In genomic region chr12:77991627-77992026, GRCm38 (mm10) we compare ENCODE assay signal across 20 mouse cellular contexts.
DNase-seq lines count a peak whose midpoint lies in the region; ATAC-seq and TF ChIP-seq lines count a peak whose summit lies in the region.
"Had no signal": no experiment of that assay in that cellular context is flagged by ENCODE, and none has a peak within 500 bp of the region (broad histone marks: within the 10 kb centered on the region; RNA-seq: fewer than 3 reads in every experiment).

No protein-coding gene starts in this region.

- no peak overlapping the region for H3K4me3 ChIP-seq in hindbrain, postnatal 0 days (ENCODE audit: low read length)
- H3K4me3 ChIP-seq in hindbrain, embryonic 14.5 days (replicated peaks; ENCODE audit: low read length): no peak overlapping the region
- H3K4me3 ChIP-seq in midbrain, postnatal 0 days (ENCODE audit: low read depth, low read length): no peak overlapping the region
- no peak overlapping the region for H3K4me3 ChIP-seq in midbrain, embryonic 15.5 days
- H3K4me3 ChIP-seq in forebrain, embryonic 12.5 days (replicated peaks): no peak overlapping the region
- H3K4me3 ChIP-seq: embryonic facial prominence, embryonic 15.5 days; heart, embryonic 10.5 days; left cerebral cortex, adult 2 months; limb, embryonic 13.5 days; megakaryocyte, embryonic 14.5 days; myocyte had no signal

- H3K27ac ChIP-seq in hindbrain, postnatal 0 days: no peak overlapping the region
- H3K27ac ChIP-seq in hindbrain, embryonic 14.5 days: no peak overlapping the region
- no peak overlapping the region for H3K27ac ChIP-seq in midbrain, postnatal 0 days (ENCODE audit: low read depth, low read length)
- H3K27ac ChIP-seq in midbrain, embryonic 15.5 days: no peak overlapping the region
- peak overlapping the region; percentile 71; the same call in 1 of the 2 replicates for H3K27ac ChIP-seq in forebrain, embryonic 12.5 days
- H3K27ac ChIP-seq: embryonic facial prominence, embryonic 15.5 days; heart, embryonic 10.5 days; left cerebral cortex, adult 2 months; limb, embryonic 13.5 days had no signal

- H3K4me1 ChIP-seq in hindbrain, postnatal 0 days (ENCODE audit: insufficient read depth, low read length): no peaks in the 10 kb centered on the region
- H3K4me1 ChIP-seq in hindbrain, embryonic 14.5 days (replicated peaks; ENCODE audit: control insufficient read depth, insufficient read depth, low read length): no peaks in the 10 kb centered on the region
- H3K4me1 ChIP-seq in midbrain, postnatal 0 days (ENCODE audit: insufficient read depth, low read length): no peaks in the 10 kb centered on the region
- no peaks in the 10 kb centered on the region for H3K4me1 ChIP-seq in midbrain, embryonic 15.5 days
- H3K4me1 ChIP-seq in forebrain, embryonic 12.5 days: peaks cover 8% of the 10 kb centered on the region
- H3K4me1 ChIP-seq: embryonic facial prominence, embryonic 15.5 days; heart, embryonic 10.5 days; limb, embryonic 13.5 days; megakaryocyte, embryonic 14.5 days had no signal

- H3K4me2 ChIP-seq in hindbrain, postnatal 0 days (ENCODE audit: low read depth, low read length): no peak overlapping the region
- no peak overlapping the region for H3K4me2 ChIP-seq in hindbrain, embryonic 14.5 days (replicated peaks)
- H3K4me2 ChIP-seq in midbrain, postnatal 0 days (ENCODE audit: low read depth, low read length, poor library complexity, severe bottlenecking): no peak overlapping the region
- no peak overlapping the region for H3K4me2 ChIP-seq in midbrain, embryonic 15.5 days
- no peak overlapping the region for H3K4me2 ChIP-seq in forebrain, embryonic 12.5 days
- H3K4me2 ChIP-seq: embryonic facial prominence, embryonic 15.5 days; limb, embryonic 13.5 days had no signal

- WGBS in hindbrain, postnatal 0 days: 39% methylated on average over 6 of the region's 6 CpGs
- 53% methylated on average over 6 of the region's 6 CpGs for WGBS in hindbrain, embryonic 14.5 days
- WGBS in midbrain, postnatal 0 days: 54% methylated on average over 6 of the region's 6 CpGs
- 51% methylated on average over 6 of the region's 6 CpGs for WGBS in midbrain, embryonic 15.5 days
- WGBS in forebrain, embryonic 12.5 days: 30% methylated on average over 6 of the region's 6 CpGs

- no peak overlapping the region for H3K9ac ChIP-seq in hindbrain, postnatal 0 days (replicated peaks; ENCODE audit: low read length)
- H3K9ac ChIP-seq in hindbrain, embryonic 14.5 days: no peak overlapping the region
- no peak overlapping the region for H3K9ac ChIP-seq in midbrain, postnatal 0 days (replicated peaks; ENCODE audit: low read length, poor library complexity, severe bottlenecking)
- H3K9ac ChIP-seq in midbrain, embryonic 15.5 days: no peak overlapping the region
- no peak overlapping the region for H3K9ac ChIP-seq in forebrain, embryonic 12.5 days
- H3K9ac ChIP-seq: embryonic facial prominence, embryonic 15.5 days; limb, embryonic 13.5 days; liver, postnatal 0 days had no signal

- DNase-seq in hindbrain, postnatal 0 days (ENCODE audit: low spot score): peak; percentile 57
- DNase-seq in hindbrain, embryonic 14.5 days (ENCODE audit: low spot score): no peak
- DNase-seq in midbrain, postnatal 0 days (ENCODE audit: low spot score): peak; percentile 51
- peak; percentile 96 for DNase-seq in retina, postnatal 1 day
- DNase-seq in adrenal gland, postnatal 4 days (ENCODE audit: low spot score in 2 of 2): no peak
- DNase-seq: adrenal gland, postnatal 10 days; cerebellum, adult 9-11 months; gastrocnemius, postnatal 10 days; kidney, adult 8-10 months; kidney, postnatal 4 days; liver, postnatal 0 days had no signal

- no peaks in the 10 kb centered on the region for H3K27me3 ChIP-seq in hindbrain, postnatal 0 days (ENCODE audit: insufficient read depth, low read length)
- no peaks in the 10 kb centered on the region for H3K27me3 ChIP-seq in hindbrain, embryonic 14.5 days (ENCODE audit: control insufficient read depth, insufficient read depth, low read length)
- no peaks in the 10 kb centered on the region for H3K27me3 ChIP-seq in midbrain, postnatal 0 days (ENCODE audit: insufficient read depth, low read length)
- no peaks in the 10 kb centered on the region for H3K27me3 ChIP-seq in midbrain, embryonic 15.5 days (replicated peaks)
- H3K27me3 ChIP-seq in forebrain, embryonic 12.5 days: no peaks in the 10 kb centered on the region
- H3K27me3 ChIP-seq: embryonic facial prominence, embryonic 15.5 days; limb, embryonic 13.5 days; megakaryocyte, embryonic 14.5 days had no signal

- H3K9me3 ChIP-seq in hindbrain, postnatal 0 days (ENCODE audit: low read length): no peaks in the 10 kb centered on the region
- no peaks in the 10 kb centered on the region for H3K9me3 ChIP-seq in hindbrain, embryonic 14.5 days (ENCODE audit: control insufficient read depth, low read length)
- H3K9me3 ChIP-seq in midbrain, postnatal 0 days (ENCODE audit: low read length): no peaks in the 10 kb centered on the region
- no peaks in the 10 kb centered on the region for H3K9me3 ChIP-seq in midbrain, embryonic 15.5 days
- no peaks in the 10 kb centered on the region for H3K9me3 ChIP-seq in forebrain, embryonic 12.5 days
- H3K9me3 ChIP-seq: embryonic facial prominence, embryonic 15.5 days; G1E; heart, embryonic 10.5 days; limb, embryonic 13.5 days; megakaryocyte, embryonic 14.5 days had no signal

- H3K36me3 ChIP-seq in hindbrain, postnatal 0 days (ENCODE audit: insufficient read depth, low read length): no peaks in the 10 kb centered on the region
- H3K36me3 ChIP-seq in hindbrain, embryonic 14.5 days (replicated peaks; ENCODE audit: control insufficient read depth, insufficient read depth): no peaks in the 10 kb centered on the region
- H3K36me3 ChIP-seq in midbrain, postnatal 0 days (ENCODE audit: insufficient read depth, low read length): no peaks in the 10 kb centered on the region
- no peaks in the 10 kb centered on the region for H3K36me3 ChIP-seq in midbrain, embryonic 15.5 days (replicated peaks)
- H3K36me3 ChIP-seq in forebrain, embryonic 12.5 days (replicated peaks): no peaks in the 10 kb centered on the region
- H3K36me3 ChIP-seq: embryonic facial prominence, embryonic 15.5 days; G1E; heart, embryonic 10.5 days; limb, embryonic 13.5 days had no signal

- no peak for TF ChIP-seq CTCF in hindbrain, postnatal 0 days (IDR thresholded peaks at IDR 0.05; ENCODE audit: low read depth)
- no peak for TF ChIP-seq CTCF in midbrain, postnatal 0 days (IDR thresholded peaks at IDR 0.05)

- no peak for ATAC-seq in hindbrain, postnatal 0 days
- ATAC-seq in hindbrain, embryonic 14.5 days (ENCODE audit: low FRiP score): no peak
- no peak for ATAC-seq in midbrain, postnatal 0 days (ENCODE audit: low FRiP score)
- ATAC-seq in midbrain, embryonic 15.5 days (replicated peaks): no peak
- peak; percentile 91; the same call in 1 of the 2 replicates for ATAC-seq in forebrain, embryonic 12.5 days (ENCODE audit: low FRiP score)
- ATAC-seq: liver, postnatal 0 days had no signal

Comparison
In these comparisons a context has a peak if more than half of its experiments do, and no peak if none do; other contexts are left out.
1. DNase-seq: peak in hindbrain, postnatal 0 days (single experiment), midbrain, postnatal 0 days (single experiment) and retina, postnatal 1 day (single experiment); none in hindbrain, embryonic 14.5 days (single experiment) and adrenal gland, postnatal 4 days (0 of 2).